Mouse (Mus musculus) forebrain, postnatal 0 days (tissue): ENCODE measurements around the gene Zfyve16. TPM values are rescaled to one million over a fixed set of nuclear protein-coding genes. Genes with fewer than 3 reads are reported as not detected.

Source experiments
- ATAC-seq: fragments of 200-750 bp; cut with Nextera tagmentation; 2 replicates; pipeline ENCODE4 v1.8.0; 2017; ENCODE audit warnings: mild to moderate bottlenecking, moderate library complexity
- DNase-seq: peaks from one replicate; pipeline ENCODE4 v3.0.0-alpha.2; 2015
- H3K27ac ChIP-seq: fragments of 300-500 bp; sonication (generic); 2 replicates; pipeline ENCODE4 v1.5.1; 2014; ENCODE audit warnings: low read depth, mild to moderate bottlenecking, antibody characterized with exemption, low read length, moderate library complexity, mixed read lengths
- H3K27me3 ChIP-seq: fragments of 300-500 bp; sonication (generic); 2 replicates; pipeline ENCODE4 v1.6.1; 2014; ENCODE audit warnings: mild to moderate bottlenecking, low read length, mixed read lengths; ENCODE audit not compliant: insufficient read depth
- H3K36me3 ChIP-seq: fragments of 300-500 bp; sonication (generic); 2 replicates; pipeline ENCODE4 v1.6.1; 2014; ENCODE audit warnings: mild to moderate bottlenecking, moderate library complexity; ENCODE audit not compliant: insufficient read depth
- H3K4me1 ChIP-seq: fragments of 300-500 bp; sonication (generic); 2 replicates; pipeline ENCODE4 v1.6.1; 2014; ENCODE audit warnings: antibody characterized with exemption; ENCODE audit not compliant: insufficient read depth
- H3K4me2 ChIP-seq: fragments of 300-500 bp; sonication (generic); 2 replicates; pipeline ENCODE4 v1.6.1; 2014; ENCODE audit warnings: low read depth, mild to moderate bottlenecking, moderate library complexity
- H3K4me3 ChIP-seq: fragments of 300-500 bp; sonication (generic); 2 replicates; pipeline ENCODE4 v1.5.1; 2014; ENCODE audit warnings: low read depth, low read length, mixed read lengths
- H3K9ac ChIP-seq: fragments of 300-500 bp; sonication (generic); 2 replicates; pipeline ENCODE4 v1.6.1; 2014; ENCODE audit warnings: mild to moderate bottlenecking
- H3K9me3 ChIP-seq: fragments of 300-500 bp; sonication (generic); 2 replicates; pipeline ENCODE4 v1.6.1; 2016; ENCODE audit warnings: low read length
- CTCF ChIP-seq: sonication (generic); IDR thresholded peaks from 2 replicates; pipeline ENCODE4 v1.5.1; 2016; ENCODE audit warnings: antibody characterized with exemption, control low read depth, low read depth
- WGBS: fragments of 180-500 bp; shearing (Covaris S2); extraction: QIAGEN DNeasy Blood & Tissue Kit; methylation state at CpG from one replicate; pipeline ENCODE4 v1.1.7; 2014; 5-methylcytosine and 5-hydroxymethylcytosine counted together
- polyA plus RNA-seq: library from polyadenylated mRNA; unstranded; fragments of >200 nt; fragmentation: Nextera tagmentation; extraction: Ambion mirVana; gene quantifications from 2 replicates; pipeline ENCODE4 v1.2.1, GENCODE M21; 2015
- total RNA-seq: library from RNA; depleted of rRNA; stranded (reverse); fragments of >200 nt; gene quantifications from 2 replicates; pipeline ENCODE4 v1.2.3, GENCODE M21; 2014

The Zfyve16 gene
- total and polyA plus RNA-seq, 2 experiments from 2014 or later: 4.0 to 23.2 TPM

GRCm38 (mm10) chr13:92523178-92523813, 7.4 kb downstream of the Zfyve16 start:
- 91% methylated on average over 5 of the region's 5 CpGs for WGBS
- H3K4me1 ChIP-seq: no peaks in the 10 kb centered on the region

DNA sequence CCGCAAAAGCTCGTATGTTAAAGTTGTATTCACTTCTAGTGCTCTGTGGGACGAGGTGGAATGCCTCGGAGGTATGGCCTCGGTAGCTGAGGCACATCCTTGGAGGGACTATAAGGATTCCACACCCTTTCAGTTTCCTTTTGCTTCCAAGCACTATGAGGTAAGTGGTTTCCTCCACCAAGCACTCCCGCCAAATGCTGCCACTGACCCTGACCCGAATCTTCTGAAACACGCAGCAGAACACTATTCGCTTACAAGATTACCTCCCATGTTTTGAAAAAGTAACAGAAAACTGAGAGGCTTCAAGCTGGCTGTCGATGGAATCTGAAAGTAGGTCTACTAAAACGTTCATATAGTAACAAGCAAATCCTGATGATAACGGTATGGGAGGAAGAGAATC, 25.8 kb downstream of the Zfyve16 start:
- TF ChIP-seq CTCF: no peak
- no peaks in the 10 kb centered on the region for H3K9me3 ChIP-seq
- WGBS: 89% methylated on average over 12 of the region's 12 CpGs

More at GRCm38 (mm10) chr13:92523178-92523813, 7.4 kb downstream of the Zfyve16 start:
- Histone ChIP-seq H3K36me3 (peaks cover 27% of the 10 kb centered on the region), H3K4me2 (no peak overlapping the region), H3K27ac (no peak overlapping the region), H3K9me3 (no peaks in the 10 kb centered on the region), H3K4me3 (no peak overlapping the region), H3K9ac (no peak overlapping the region), H3K27me3 (no peaks in the 10 kb centered on the region)
- ATAC-seq: no peak
- TF ChIP-seq CTCF: no peak
- no peak for DNase-seq

GRCm38 (mm10) chr13:92491923-92492322, 38.7 kb downstream of the Zfyve16 start:
- Histone ChIP-seq H3K36me3 (peaks cover 25% of the 10 kb centered on the region), H3K27me3 (no peaks in the 10 kb centered on the region), H3K4me1 (no peaks in the 10 kb centered on the region), H3K9me3 (no peaks in the 10 kb centered on the region), H3K4me2 (no peak overlapping the region), H3K9ac (no peak overlapping the region), H3K4me3 (no peak overlapping the region), H3K27ac (no peak overlapping the region)
- ATAC-seq (no peak), DNase-seq (no peak)
- no peak for TF ChIP-seq CTCF
- WGBS: 86% methylated on average over 1 of the region's 1 CpGs

More for the DNA sequence above, 25.8 kb downstream of the Zfyve16 start:
- Histone ChIP-seq H3K27me3 (no peaks in the 10 kb centered on the region), H3K9ac (no peak overlapping the region), H3K4me1 (no peaks in the 10 kb centered on the region), H3K36me3 (peaks cover 43% of the 10 kb centered on the region), H3K27ac (no peak overlapping the region), H3K4me2 (no peak overlapping the region), H3K4me3 (no peak overlapping the region)
- ATAC-seq: no peak
- DNase-seq: no peak

DNA sequence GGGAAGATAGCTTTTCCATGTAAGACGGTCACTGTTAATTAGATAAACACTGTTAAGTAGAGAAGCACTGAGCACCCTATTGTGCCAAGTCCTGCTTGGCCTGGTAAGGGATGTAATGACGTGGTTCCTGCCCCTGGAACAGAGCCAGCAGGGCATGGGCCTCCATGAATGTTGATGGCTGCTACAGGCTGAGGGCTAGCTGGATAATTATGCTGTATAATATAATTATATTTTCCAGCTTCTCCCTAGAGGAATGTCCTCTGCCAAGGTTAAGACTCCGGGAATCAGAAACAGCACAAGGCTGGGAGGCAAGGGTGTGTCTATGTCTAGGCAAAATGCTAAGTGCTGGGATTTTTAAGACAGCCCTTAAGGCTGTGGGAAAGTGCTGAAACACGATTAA, 39.9 kb downstream of the Zfyve16 start:
- Histone ChIP-seq H3K36me3 (peaks cover 25% of the 10 kb centered on the region), H3K4me2 (no peak overlapping the region), H3K4me1 (no peaks in the 10 kb centered on the region), H3K27me3 (no peaks in the 10 kb centered on the region), H3K9me3 (no peaks in the 10 kb centered on the region), H3K9ac (no peak overlapping the region), H3K27ac (no peak overlapping the region), H3K4me3 (no peak overlapping the region)
- 44% methylated on average over 4 of the region's 4 CpGs for WGBS
- no peak for ATAC-seq
- no peak for DNase-seq
- no peak for TF ChIP-seq CTCF

- Histone ChIP-seq H3K9ac (peak within 1 kb of the TSS; percentile 51), H3K27ac (peak within 1 kb of the TSS; percentile 57), H3K4me1 (no peaks in the 10 kb centered on the region), H3K4me2 (peak within 1 kb of the TSS; percentile 62), H3K36me3 (peaks cover 2% of the 10 kb centered on the region; the same call in 1 of the 2 replicates), H3K4me3 (peak within 1 kb of the TSS; percentile 52), H3K27me3 (no peaks in the 10 kb centered on the region), H3K9me3 (no peaks in the 10 kb centered on the region)
- TF ChIP-seq CTCF: no peak
- ATAC-seq (peak; percentile 98), DNase-seq (peak; percentile 95)
- 7% methylated on average over 19 of the region's 19 CpGs for WGBS
These were observed 46.7 kb downstream of the Zfyve16 start, which contains the start of gene Fam151b for GRCm38 (mm10) chr13:92483852-92484463. Gene Fam151b, minus strand, starts transcription at chr13:92484015.

DNA sequence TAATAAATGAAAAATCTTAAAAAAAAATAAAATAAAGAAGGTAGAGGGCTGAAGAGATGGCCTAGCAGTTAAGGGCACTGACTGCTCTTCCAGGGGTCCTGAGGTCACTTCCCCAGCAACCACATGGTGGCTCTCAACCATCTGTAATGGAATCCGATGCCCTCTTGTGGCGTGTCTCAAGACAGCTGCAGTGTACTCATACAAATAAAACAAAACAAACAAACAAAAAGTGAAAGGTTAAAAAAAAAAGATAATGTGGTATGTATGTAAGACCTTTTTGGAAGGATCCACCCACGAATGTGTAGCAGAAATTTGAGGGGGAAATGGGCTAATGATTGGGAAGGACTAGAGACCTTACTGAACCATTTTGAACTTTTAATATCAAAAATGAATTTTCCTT, 47.3 kb downstream of the Zfyve16 start:
- Histone ChIP-seq H3K27ac (peak overlapping the region; percentile 57; the same call in 1 of the 2 replicates), H3K9ac (peak overlapping the region; percentile 51), H3K4me3 (peak overlapping the region; percentile 52), H3K4me2 (peak overlapping the region; percentile 62), H3K36me3 (peaks cover 2% of the 10 kb centered on the region; the same call in 1 of the 2 replicates), H3K4me1 (no peaks in the 10 kb centered on the region), H3K9me3 (no peaks in the 10 kb centered on the region), H3K27me3 (no peaks in the 10 kb centered on the region)
- ATAC-seq (peak; percentile 74), DNase-seq (peak; percentile 59)
- WGBS: 5% methylated on average over 3 of the region's 3 CpGs
- peak; percentile 75 for TF ChIP-seq CTCF

GRCm38 (mm10) chr13:92470151-92470550, 60.5 kb downstream of the Zfyve16 start:
- Histone ChIP-seq H3K27me3 (no peaks in the 10 kb centered on the region), H3K4me2 (no peak overlapping the region), H3K9me3 (no peaks in the 10 kb centered on the region), H3K4me1 (no peaks in the 10 kb centered on the region), H3K36me3 (peaks cover 21% of the 10 kb centered on the region), H3K27ac (no peak overlapping the region), H3K9ac (no peak overlapping the region), H3K4me3 (no peak overlapping the region)
- no peak for DNase-seq
- no peak for TF ChIP-seq CTCF
- no peak for ATAC-seq
- WGBS: 75% methylated on average over 2 of the region's 2 CpGs
